Mouse (Mus musculus) midbrain, embryonic 11.5 days (tissue): ENCODE results near the gene Atp2b2. TPM values are rescaled to one million over a fixed set of nuclear protein-coding genes. Genes with fewer than 3 reads are reported as not detected.

Source experiments
- ATAC-seq: fragments of 200-750 bp; cut with Nextera tagmentation; 2 replicates; pipeline ENCODE4 v1.8.0; 2017; ENCODE audit warnings: moderate TSS enrichment, moderate library complexity; ENCODE audit not compliant: low FRiP score
- DNase-seq: peaks from one replicate; pipeline ENCODE4 v3.0.0; 2015; ENCODE audit warnings: low spot score; ENCODE audit errors: missing footprints
- H3K27ac ChIP-seq: fragments of 300-500 bp; sonication (generic); 2 replicates; pipeline ENCODE4 v1.5.1; 2014; ENCODE audit warnings: low read depth, low read length
- H3K27me3 ChIP-seq: fragments of 300-500 bp; sonication (generic); 2 replicates; pipeline ENCODE4 v1.6.1; 2014; ENCODE audit warnings: mild to moderate bottlenecking, low read length, moderate library complexity, mixed read lengths; ENCODE audit not compliant: control insufficient read depth, insufficient read depth
- H3K36me3 ChIP-seq: fragments of 300-500 bp; sonication (generic); 2 replicates; pipeline ENCODE4 v1.6.1; 2014; ENCODE audit warnings: mild to moderate bottlenecking, low read length, moderate library complexity, mixed read lengths; ENCODE audit not compliant: control insufficient read depth, insufficient read depth
- H3K4me1 ChIP-seq: fragments of 300-500 bp; sonication (generic); 2 replicates; pipeline ENCODE4 v1.6.1; 2014; ENCODE audit warnings: low read length; ENCODE audit not compliant: control insufficient read depth, insufficient read depth
- H3K4me2 ChIP-seq: fragments of 300-500 bp; sonication (generic); 2 replicates; pipeline ENCODE4 v1.6.1; 2014; ENCODE audit warnings: mild to moderate bottlenecking, moderate library complexity
- H3K4me3 ChIP-seq: fragments of 300-500 bp; sonication (generic); 2 replicates; pipeline ENCODE4 v1.5.1; 2014; ENCODE audit warnings: low read depth, low read length
- H3K9ac ChIP-seq: fragments of 300-500 bp; sonication (generic); 2 replicates; pipeline ENCODE4 v1.6.1; 2014; ENCODE audit warnings: low read length
- H3K9me3 ChIP-seq: fragments of 300-500 bp; sonication (generic); 2 replicates; pipeline ENCODE4 v1.6.1; 2016; ENCODE audit warnings: low read length; ENCODE audit not compliant: control insufficient read depth
- WGBS: fragments of 180-500 bp; shearing (Covaris S2); extraction: QIAGEN DNeasy Blood & Tissue Kit; methylation state at CpG from one replicate; pipeline ENCODE4 v1.1.7; 2014; 5-methylcytosine and 5-hydroxymethylcytosine counted together
- polyA plus RNA-seq: library from polyadenylated mRNA; unstranded; fragments of >200 nt; fragmentation: Nextera tagmentation; extraction: Ambion mirVana; gene quantifications from 2 replicates; pipeline ENCODE4 v1.2.1, GENCODE M21; 2014

Atp2b2 gene
- polyA plus RNA-seq, 1 experiment from 2014 or later: 1.7 TPM

GRCm38 (mm10) chr6:113741425-113741824, 301.0 kb downstream of the Atp2b2 start:
- no peaks in the 10 kb centered on the region for H3K9me3 ChIP-seq

GRCm38 (mm10) chr6:113740236-113741217, 301.9 kb downstream of the Atp2b2 start, which contains the start of gene Sec13:
Sec13 (minus strand) TSS chr6:113740743.
- H3K9ac ChIP-seq: peak within 1 kb of the TSS; percentile 89
- H3K4me3 ChIP-seq: peak within 1 kb of the TSS; percentile 94
- peak within 1 kb of the TSS; percentile 95 for H3K4me2 ChIP-seq
- DNase-seq (peak; percentile 99), ATAC-seq (peak; percentile 92)
- 6% methylated on average over 41 of the region's 41 CpGs for WGBS
- H3K4me1 ChIP-seq: peaks cover 6% of the 10 kb centered on the region
- no peaks in the 10 kb centered on the region for H3K9me3 ChIP-seq
- H3K27me3 ChIP-seq: no peaks in the 10 kb centered on the region
- H3K27ac ChIP-seq: no peak within 1 kb of the TSS
- 0 out of 2 replicates have a peak, but pooled peaks cover 4% of the 10 kb centered on the region for H3K36me3 ChIP-seq

More at GRCm38 (mm10) chr6:113741425-113741824, 301.0 kb downstream of the Atp2b2 start:
- DNase-seq (no peak), ATAC-seq (no peak)
- no peak overlapping the region for H3K4me3 ChIP-seq
- no peaks in the 10 kb centered on the region for H3K27me3 ChIP-seq
- H3K4me2 ChIP-seq: no peak overlapping the region
- peaks cover 6% of the 10 kb centered on the region for H3K4me1 ChIP-seq
- WGBS: 68% methylated on average over 2 of the region's 2 CpGs
- H3K36me3 ChIP-seq: no peaks in the 10 kb centered on the region
- H3K27ac ChIP-seq: no peak overlapping the region
- H3K9ac ChIP-seq: no peak overlapping the region

GRCm38 (mm10) chr6:113737318-113738046, 304.9 kb downstream of the Atp2b2 start:
- Histone ChIP-seq H3K4me3 (no peak overlapping the region), H3K36me3 (peaks cover 11% of the 10 kb centered on the region; the same call in 1 of the 2 replicates), H3K4me2 (no peak overlapping the region), H3K9ac (no peak overlapping the region), H3K27me3 (no peaks in the 10 kb centered on the region), H3K9me3 (no peaks in the 10 kb centered on the region), H3K27ac (no peak overlapping the region), H3K4me1 (peaks cover 6% of the 10 kb centered on the region)
- DNase-seq (no peak), ATAC-seq (no peak)
- 94% methylated on average over 9 of the region's 9 CpGs for WGBS

GRCm38 (mm10) chr6:113731296-113731695, 311.1 kb downstream of the Atp2b2 start:
- DNase-seq (no peak), ATAC-seq (no peak)
- H3K27ac ChIP-seq: no peak overlapping the region
- H3K4me3 ChIP-seq: no peak overlapping the region
- no peak overlapping the region for H3K4me2 ChIP-seq
- H3K36me3 ChIP-seq: peaks cover 30% of the 10 kb centered on the region
- no peak overlapping the region for H3K9ac ChIP-seq
- no peaks in the 10 kb centered on the region for H3K4me1 ChIP-seq
- 92% methylated on average over 3 of the region's 3 CpGs for WGBS
- H3K27me3 ChIP-seq: no peaks in the 10 kb centered on the region
- no peaks in the 10 kb centered on the region for H3K9me3 ChIP-seq

GRCm38 (mm10) chr6:113728181-113728580, 314.2 kb downstream of the Atp2b2 start:
- Histone ChIP-seq H3K27me3 (no peaks in the 10 kb centered on the region), H3K9ac (no peak overlapping the region), H3K4me1 (no peaks in the 10 kb centered on the region), H3K4me3 (no peak overlapping the region), H3K36me3 (peaks cover 25% of the 10 kb centered on the region), H3K27ac (no peak overlapping the region), H3K9me3 (no peaks in the 10 kb centered on the region), H3K4me2 (no peak overlapping the region)
- 92% methylated on average over 7 of the region's 7 CpGs for WGBS
- ATAC-seq: no peak
- no peak for DNase-seq

- Histone ChIP-seq H3K9me3 (no peaks in the 10 kb centered on the region), H3K27ac (no peak overlapping the region), H3K9ac (no peak overlapping the region), H3K27me3 (no peaks in the 10 kb centered on the region), H3K4me2 (no peak overlapping the region), H3K4me1 (no peaks in the 10 kb centered on the region), H3K4me3 (no peak overlapping the region), H3K36me3 (peaks cover 9% of the 10 kb centered on the region)
- DNase-seq: peak; percentile 28
- ATAC-seq: no peak
- WGBS: 96% methylated on average over 4 of the region's 4 CpGs
Observed at GRCm38 (mm10) chr6:113721061-113721460, 321.4 kb downstream of the Atp2b2 start.

GRCm38 (mm10) chr6:113719878-113720277, 322.5 kb downstream of the Atp2b2 start, which contains the start of gene Ghrl:
Ghrl (minus strand) TSS chr6:113719880.
- DNase-seq: no peak
- Histone ChIP-seq H3K4me1 (no peaks in the 10 kb centered on the region), H3K9me3 (no peaks in the 10 kb centered on the region), H3K4me2 (no peak within 1 kb of the TSS), H3K4me3 (no peak within 1 kb of the TSS), H3K27me3 (no peaks in the 10 kb centered on the region), H3K27ac (no peak within 1 kb of the TSS), H3K36me3 (peaks cover 6% of the 10 kb centered on the region), H3K9ac (no peak within 1 kb of the TSS)
- 90% methylated on average over 3 of the region's 3 CpGs for WGBS
- ATAC-seq: no peak

GRCm38 (mm10) chr6:113717541-113717940, 324.9 kb downstream of the Atp2b2 start:
- H3K27me3 ChIP-seq: no peaks in the 10 kb centered on the region
- WGBS: 92% methylated on average over 3 of the region's 3 CpGs
- H3K36me3 ChIP-seq: peaks cover 13% of the 10 kb centered on the region
- no peak overlapping the region for H3K4me3 ChIP-seq
- H3K9ac ChIP-seq: no peak overlapping the region
- no peak overlapping the region for H3K27ac ChIP-seq
- no peaks in the 10 kb centered on the region for H3K9me3 ChIP-seq
- DNase-seq: no peak
- ATAC-seq: no peak
- H3K4me2 ChIP-seq: no peak overlapping the region
- no peaks in the 10 kb centered on the region for H3K4me1 ChIP-seq

- Histone ChIP-seq H3K4me1 (no peaks in the 10 kb centered on the region), H3K9me3 (no peaks in the 10 kb centered on the region), H3K9ac (no peak overlapping the region), H3K4me3 (no peak overlapping the region), H3K4me2 (no peak overlapping the region), H3K36me3 (peaks cover 23% of the 10 kb centered on the region), H3K27me3 (no peaks in the 10 kb centered on the region), H3K27ac (no peak overlapping the region)
- DNase-seq (peak; percentile 54), ATAC-seq (no peak)
- 81% methylated on average over 1 of the region's 1 CpGs for WGBS
Observed at GRCm38 (mm10) chr6:113714797-113715196, 327.6 kb downstream of the Atp2b2 start.
